Mouse (Mus musculus) midbrain, embryonic 12.5 days (tissue): ENCODE data around the gene Mob1b. TPM values are rescaled to one million over a fixed set of nuclear protein-coding genes. Genes with fewer than 3 reads are reported as not detected.

Experiments
- ATAC-seq: fragments of 200-750 bp; cut with Nextera tagmentation; 2 replicates; pipeline ENCODE4 v1.8.0; 2017; ENCODE audit warnings: low read depth, moderate TSS enrichment, moderate library complexity; ENCODE audit not compliant: low FRiP score
- H3K27ac ChIP-seq: fragments of 300-500 bp; sonication (generic); replicated peaks from 2 replicates; pipeline ENCODE4 v1.5.1; 2016; ENCODE audit warnings: mild to moderate bottlenecking
- H3K27me3 ChIP-seq: fragments of 300-500 bp; sonication (generic); 2 replicates; pipeline ENCODE4 v1.6.1; 2016; ENCODE audit warnings: mild to moderate bottlenecking
- H3K36me3 ChIP-seq: fragments of 300-500 bp; sonication (generic); 2 replicates; pipeline ENCODE4 v1.6.1; 2016
- H3K4me1 ChIP-seq: fragments of 300-500 bp; sonication (generic); 2 replicates; pipeline ENCODE4 v1.6.1; 2016
- H3K4me2 ChIP-seq: fragments of 300-500 bp; sonication (generic); replicated peaks from 2 replicates; pipeline ENCODE4 v1.6.1; 2016; ENCODE audit warnings: mild to moderate bottlenecking, moderate library complexity
- H3K4me3 ChIP-seq: fragments of 300-500 bp; sonication (generic); 2 replicates; pipeline ENCODE4 v1.5.1; 2016; ENCODE audit warnings: mild to moderate bottlenecking
- H3K9ac ChIP-seq: fragments of 300-500 bp; sonication (generic); replicated peaks from 2 replicates; pipeline ENCODE4 v1.6.1; 2016; ENCODE audit warnings: mild to moderate bottlenecking, moderate library complexity
- H3K9me3 ChIP-seq: fragments of 300-500 bp; sonication (generic); 2 replicates; pipeline ENCODE4 v1.6.1; 2016; ENCODE audit warnings: mild to moderate bottlenecking
- WGBS: fragments of 180-500 bp; shearing (Covaris S2); methylation state at CpG from one replicate; pipeline ENCODE4 v1.1.7; 2016; 5-methylcytosine and 5-hydroxymethylcytosine counted together
- polyA plus RNA-seq: library from polyadenylated mRNA; unstranded; fragments of >200 nt; fragmentation: Nextera tagmentation; extraction: Ambion mirVana; gene quantifications from 2 replicates; pipeline ENCODE4 v1.2.1, GENCODE M21; 2016

Gene Mob1b
- polyA plus RNA-seq, 1 experiment from 2014 or later: 15.8 TPM

GRCm38 (mm10) chr5:88793676-88794075 lies 73.0 kb downstream of the Mob1b start:
- Histone ChIP-seq H3K4me3 (no peak overlapping the region), H3K9me3 (no peaks in the 10 kb centered on the region), H3K27me3 (no peaks in the 10 kb centered on the region), H3K27ac (no peak overlapping the region), H3K9ac (no peak overlapping the region), H3K4me2 (no peak overlapping the region), H3K36me3 (no peaks in the 10 kb centered on the region), H3K4me1 (no peaks in the 10 kb centered on the region)
- 84% methylated on average over 3 of the region's 3 CpGs for WGBS
- no peak for ATAC-seq

- no peak overlapping the region for H3K27ac ChIP-seq
- no peak overlapping the region for H3K4me3 ChIP-seq
- 50% methylated on average over 9 of the region's 9 CpGs for WGBS
- no peaks in the 10 kb centered on the region for H3K9me3 ChIP-seq
- no peak overlapping the region for H3K4me2 ChIP-seq
- ATAC-seq: no peak
- no peak overlapping the region for H3K9ac ChIP-seq
- no peaks in the 10 kb centered on the region for H3K27me3 ChIP-seq
- no peaks in the 10 kb centered on the region for H3K4me1 ChIP-seq
- no peaks in the 10 kb centered on the region for H3K36me3 ChIP-seq
Observed at GRCm38 (mm10) chr5:88795910-88796584, 75.4 kb downstream of the Mob1b start.

GRCm38 (mm10) chr5:88796588-88796987 lies 75.9 kb downstream of the Mob1b start:
- 77% methylated on average over 11 of the region's 11 CpGs for WGBS

DNA sequence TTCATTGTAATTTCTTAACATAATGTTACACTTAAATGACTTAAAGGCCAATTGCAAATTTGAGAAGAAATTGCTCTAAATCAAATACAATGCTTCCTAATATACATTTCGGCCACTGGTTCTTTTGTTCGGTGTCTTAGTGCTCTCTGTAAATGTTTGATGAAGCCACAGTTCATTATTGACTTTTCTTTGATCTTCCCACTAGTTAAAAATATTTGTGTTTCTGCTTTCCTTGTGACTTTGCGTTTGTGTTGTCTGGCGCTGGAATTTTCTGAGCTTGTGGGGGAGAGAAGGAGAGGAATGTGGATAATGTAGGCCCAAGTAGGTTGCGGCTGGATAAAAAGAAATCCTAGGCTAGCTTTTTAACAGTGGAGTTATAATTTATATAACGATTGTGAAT lies 76.5 kb downstream of the Mob1b start:
- no peaks in the 10 kb centered on the region for H3K36me3 ChIP-seq
- WGBS: 75% methylated on average over 6 of the region's 6 CpGs
- H3K4me2 ChIP-seq: no peak overlapping the region
- no peaks in the 10 kb centered on the region for H3K27me3 ChIP-seq
- H3K9ac ChIP-seq: no peak overlapping the region
- ATAC-seq: no peak
- no peaks in the 10 kb centered on the region for H3K9me3 ChIP-seq
- H3K4me1 ChIP-seq: no peaks in the 10 kb centered on the region
- H3K27ac ChIP-seq: no peak overlapping the region
- H3K4me3 ChIP-seq: no peak overlapping the region

More at GRCm38 (mm10) chr5:88796588-88796987, 75.9 kb downstream of the Mob1b start:
- no peak overlapping the region for H3K27ac ChIP-seq
- no peaks in the 10 kb centered on the region for H3K36me3 ChIP-seq
- no peaks in the 10 kb centered on the region for H3K27me3 ChIP-seq
- no peak for ATAC-seq
- H3K4me3 ChIP-seq: no peak overlapping the region
- no peaks in the 10 kb centered on the region for H3K4me1 ChIP-seq
- no peak overlapping the region for H3K9ac ChIP-seq
- H3K4me2 ChIP-seq: no peak overlapping the region
- no peaks in the 10 kb centered on the region for H3K9me3 ChIP-seq

DNA sequence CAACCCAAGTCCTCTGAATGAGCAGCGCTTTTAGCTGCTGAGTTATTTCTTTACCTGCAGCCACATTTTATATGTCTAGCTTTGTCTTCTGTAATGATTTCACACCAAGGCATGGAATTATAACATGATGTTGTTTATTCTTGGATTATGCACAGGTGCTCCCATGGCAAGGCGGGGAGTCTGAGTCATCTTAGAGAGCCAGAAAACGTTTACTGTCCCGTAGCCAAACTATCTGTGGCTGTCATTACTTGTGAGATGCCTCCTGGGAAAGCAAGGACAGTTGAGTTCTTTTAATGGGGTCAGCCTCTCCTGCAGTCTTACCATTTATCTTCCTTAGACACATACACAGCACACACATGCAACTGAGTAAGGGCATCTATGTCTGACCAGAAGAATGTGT lies 85.0 kb downstream of the Mob1b start:
- no peaks in the 10 kb centered on the region for H3K27me3 ChIP-seq
- H3K36me3 ChIP-seq: no peaks in the 10 kb centered on the region
- ATAC-seq: no peak
- 90% methylated on average over 4 of the region's 4 CpGs for WGBS
- H3K9me3 ChIP-seq: no peaks in the 10 kb centered on the region
- H3K4me2 ChIP-seq: no peak overlapping the region
- H3K4me3 ChIP-seq: no peak overlapping the region
- no peaks in the 10 kb centered on the region for H3K4me1 ChIP-seq
- H3K9ac ChIP-seq: no peak overlapping the region
- H3K27ac ChIP-seq: no peak overlapping the region

- H3K9ac ChIP-seq: no peak overlapping the region
- ATAC-seq: no peak
- 21% methylated on average over 5 of the region's 5 CpGs for WGBS
Observed at GRCm38 (mm10) chr5:88806278-88806677, 85.6 kb downstream of the Mob1b start.

DNA sequence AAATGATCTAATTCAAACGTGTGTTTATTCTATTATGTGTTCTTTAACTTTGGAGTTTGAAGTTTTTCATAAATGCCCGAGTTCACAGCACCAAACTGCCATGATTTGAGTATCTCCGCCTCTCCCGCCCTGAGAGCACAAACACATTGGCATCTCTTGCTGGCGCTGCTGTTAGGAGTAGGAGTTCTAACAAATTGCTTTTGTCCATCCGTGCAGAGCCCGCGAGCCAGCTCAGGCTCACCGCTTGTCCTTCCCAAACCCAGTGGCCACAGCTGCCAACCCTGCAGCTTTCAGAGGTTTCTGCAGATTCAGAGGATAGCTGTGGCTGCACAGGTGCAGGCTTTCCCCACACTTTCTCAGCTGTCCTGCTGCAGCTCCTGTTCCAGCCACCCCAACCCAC lies 86.7 kb downstream of the Mob1b start:
- no peaks in the 10 kb centered on the region for H3K27me3 ChIP-seq
- no peak overlapping the region for H3K27ac ChIP-seq
- H3K4me1 ChIP-seq: no peaks in the 10 kb centered on the region
- no peak overlapping the region for H3K4me2 ChIP-seq
- H3K4me3 ChIP-seq: no peak overlapping the region
- no peaks in the 10 kb centered on the region for H3K9me3 ChIP-seq
- 39% methylated on average over 9 of the region's 9 CpGs for WGBS
- no peak overlapping the region for H3K9ac ChIP-seq
- no peak for ATAC-seq
- no peaks in the 10 kb centered on the region for H3K36me3 ChIP-seq

More at GRCm38 (mm10) chr5:88806278-88806677, 85.6 kb downstream of the Mob1b start:
- no peaks in the 10 kb centered on the region for H3K27me3 ChIP-seq
- H3K4me1 ChIP-seq: no peaks in the 10 kb centered on the region
- no peak overlapping the region for H3K4me3 ChIP-seq
- no peaks in the 10 kb centered on the region for H3K9me3 ChIP-seq
- no peak overlapping the region for H3K27ac ChIP-seq
- H3K36me3 ChIP-seq: no peaks in the 10 kb centered on the region
- H3K4me2 ChIP-seq: no peak overlapping the region

- H3K4me1 ChIP-seq: no peaks in the 10 kb centered on the region
- ATAC-seq: no peak
- no peak overlapping the region for H3K27ac ChIP-seq
- no peaks in the 10 kb centered on the region for H3K27me3 ChIP-seq
- no peaks in the 10 kb centered on the region for H3K9me3 ChIP-seq
- WGBS: 82% methylated on average over 2 of the region's 2 CpGs
- no peak overlapping the region for H3K4me3 ChIP-seq
- H3K4me2 ChIP-seq: no peak overlapping the region
- H3K36me3 ChIP-seq: no peaks in the 10 kb centered on the region
- no peak overlapping the region for H3K9ac ChIP-seq
Observed at GRCm38 (mm10) chr5:88813188-88813587, 92.5 kb downstream of the Mob1b start.

Other genes starting within 250 kb of the Mob1b start
- gene Enam, start 232.9 kb upstream of the Mob1b start, polyA plus RNA-seq: not detected in 2 replicates
- 0.17 and 0.33 TPM in 2 replicates for gene Jchain, start 193.0 kb upstream of the Mob1b start, polyA plus RNA-seq
- 58.2 and 59.1 TPM in 2 replicates for gene Utp3, start 166.4 kb upstream of the Mob1b start, polyA plus RNA-seq
- gene Rufy3, start 155.8 kb upstream of the Mob1b start, polyA plus RNA-seq: 210 and 235 TPM in 2 replicates
- gene Grsf1, start 44.7 kb upstream of the Mob1b start, polyA plus RNA-seq: 99.9 and 105 TPM in 2 replicates
- gene Dck, start 44.1 kb downstream of the Mob1b start, polyA plus RNA-seq: 114 and 117 TPM in 2 replicates
- 2.5 and 3.0 TPM in 2 replicates for gene Slc4a4, start 166.0 kb downstream of the Mob1b start, polyA plus RNA-seq